Mouse (Mus musculus) common myeloid progenitor, adult 5-6 weeks (primary cell): ENCODE results near the gene Cbx4. TPM values are rescaled to one million over a fixed set of nuclear protein-coding genes. Genes with fewer than 3 reads are reported as not detected.

Experiments used
- ATAC-seq: replicated peaks from 2 replicates; pipeline ENCODE4 v1.8.0; 2016; ENCODE audit warnings: low read depth, mild to moderate bottlenecking, moderate TSS enrichment, inconsistent platforms; ENCODE audit not compliant: poor library complexity, severe bottlenecking
- total RNA-seq: library from RNA; stranded (forward); fragments of 200-1000, 187-1606 nt; gene quantifications from 2 replicates; pipeline ENCODE4 v1.2.3, GENCODE M21; 2017

Cbx4 gene
- total RNA-seq, 1 experiment from 2014 or later, result 11.3 TPM

GRCm38 (mm10) chr11:119087301-119088082 lies 1.5 kb upstream of the Cbx4 start:
- no peak for ATAC-seq

GRCm38 (mm10) chr11:119085279-119086062 lies 550 bp downstream of the Cbx4 start:
- 0 out of 2 replicates have a peak, but pooled peaks have one; percentile 3 for ATAC-seq

- no peak for ATAC-seq
These were observed 1.4 kb downstream of the Cbx4 start for GRCm38 (mm10) chr11:119084446-119085278.

- peak; percentile 29 for ATAC-seq
These were observed 2.1 kb downstream of the Cbx4 start for GRCm38 (mm10) chr11:119083724-119084445.

GRCm38 (mm10) chr11:119082638-119083599 lies 3.1 kb downstream of the Cbx4 start:
- no peak for ATAC-seq

- ATAC-seq, result no peak
These were observed 4.0 kb downstream of the Cbx4 start for GRCm38 (mm10) chr11:119081839-119082637.

- ATAC-seq, result no peak
These were observed 4.7 kb downstream of the Cbx4 start for GRCm38 (mm10) chr11:119081148-119081838.

- ATAC-seq, result no peak
These were observed 5.4 kb downstream of the Cbx4 start for GRCm38 (mm10) chr11:119080461-119081147.

GRCm38 (mm10) chr11:119079445-119079837 lies 6.6 kb downstream of the Cbx4 start:
- no peak for ATAC-seq

GRCm38 (mm10) chr11:119078691-119079444 lies 7.2 kb downstream of the Cbx4 start:
- no peak for ATAC-seq

- ATAC-seq, result no peak
These were observed 8.3 kb downstream of the Cbx4 start for GRCm38 (mm10) chr11:119077755-119078154.

- peak; percentile 24; the same call in 1 of the 2 replicates for ATAC-seq
These were observed 10.2 kb downstream of the Cbx4 start for GRCm38 (mm10) chr11:119075805-119076204.

- no peak for ATAC-seq
These were observed 12.1 kb downstream of the Cbx4 start for GRCm38 (mm10) chr11:119073876-119074433.

GRCm38 (mm10) chr11:119072986-119073385 lies 13.0 kb downstream of the Cbx4 start:
- no peak for ATAC-seq

- ATAC-seq, result no peak
These were observed 13.8 kb downstream of the Cbx4 start for GRCm38 (mm10) chr11:119072239-119072638.

GRCm38 (mm10) chr11:119066841-119067240 lies 19.2 kb downstream of the Cbx4 start:
- no peak for ATAC-seq
